Mouse (Mus musculus) hindbrain, embryonic 16.5 days (tissue): ENCODE results near the gene Fam189a1. TPM values are rescaled to one million over a fixed set of nuclear protein-coding genes. Genes with fewer than 3 reads are reported as not detected.

ENCODE experiments used
- ATAC-seq: fragments of 200-750 bp; cut with Nextera tagmentation; 2 replicates; pipeline ENCODE4 v1.8.0; 2017; ENCODE audit warnings: moderate TSS enrichment, moderate library complexity
- H3K27ac ChIP-seq: fragments of 300-500 bp; sonication (generic); 2 replicates; pipeline ENCODE4 v1.5.1; 2014; ENCODE audit warnings: low read depth, mild to moderate bottlenecking, control low read depth, low read length, moderate library complexity
- H3K27me3 ChIP-seq: fragments of 300-500 bp; sonication (generic); replicated peaks from 2 replicates; pipeline ENCODE4 v1.6.1; 2014; ENCODE audit warnings: low read length; ENCODE audit not compliant: control insufficient read depth, insufficient read depth
- H3K36me3 ChIP-seq: fragments of 300-500 bp; sonication (generic); 2 replicates; pipeline ENCODE4 v1.6.1; 2014; ENCODE audit warnings: mild to moderate bottlenecking, low read length, moderate library complexity, mixed read lengths; ENCODE audit not compliant: control insufficient read depth, insufficient read depth
- H3K4me1 ChIP-seq: fragments of 300-500 bp; sonication (generic); 2 replicates; pipeline ENCODE4 v1.6.1; 2014; ENCODE audit warnings: low read depth, low read length; ENCODE audit not compliant: control insufficient read depth, insufficient read depth
- H3K4me2 ChIP-seq: fragments of 300-500 bp; sonication (generic); 2 replicates; pipeline ENCODE4 v1.6.1; 2014; ENCODE audit warnings: mild to moderate bottlenecking, low read length, control low read depth, moderate library complexity
- H3K4me3 ChIP-seq: fragments of 300-500 bp; sonication (generic); 2 replicates; pipeline ENCODE4 v1.5.1; 2014; ENCODE audit warnings: mild to moderate bottlenecking, low read length, control low read depth, moderate library complexity
- H3K9ac ChIP-seq: fragments of 300-500 bp; sonication (generic); 2 replicates; pipeline ENCODE4 v1.6.1; 2014; ENCODE audit warnings: low read depth, mild to moderate bottlenecking, control low read depth, low read length, moderate library complexity
- H3K9me3 ChIP-seq: fragments of 300-500 bp; sonication (generic); 2 replicates; pipeline ENCODE4 v1.6.1; 2014; ENCODE audit warnings: mild to moderate bottlenecking, low read length, moderate library complexity; ENCODE audit not compliant: control insufficient read depth
- WGBS: fragments of 180-500 bp; shearing (Covaris S2); extraction: QIAGEN DNeasy Blood & Tissue Kit; methylation state at CpG from one replicate; pipeline ENCODE4 v1.1.7; 2014; 5-methylcytosine and 5-hydroxymethylcytosine counted together
- polyA plus RNA-seq: library from polyadenylated mRNA; unstranded; fragments of >200 nt; fragmentation: Nextera tagmentation; extraction: Ambion mirVana; gene quantifications from 2 replicates; pipeline ENCODE4 v1.2.1, GENCODE M21; 2015

Fam189a1 gene
- polyA plus RNA-seq, 1 experiment from 2014 or later: 7.9 TPM

DNA sequence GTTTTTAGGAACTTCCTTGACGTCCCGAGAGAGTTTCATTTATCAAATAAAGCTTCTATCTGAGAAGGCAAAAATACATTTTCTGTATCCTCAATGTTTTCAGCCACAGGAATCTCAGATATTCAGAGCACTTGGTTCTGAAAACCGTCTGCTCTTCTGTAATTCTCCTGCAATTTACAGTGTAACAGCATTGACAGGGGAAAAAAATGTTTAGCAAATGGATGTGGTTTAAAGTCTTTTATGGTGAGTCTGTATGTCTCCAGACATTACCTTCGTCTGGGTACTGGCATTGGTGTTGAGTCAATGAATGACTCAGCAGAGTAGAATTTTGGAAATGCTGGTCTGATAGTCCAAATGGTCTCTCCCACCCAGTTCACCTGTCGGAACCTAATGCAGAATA lies 249.4 kb downstream of the Fam189a1 start:
- Histone ChIP-seq H3K4me2 (no peak overlapping the region), H3K27ac (no peak overlapping the region), H3K4me1 (no peaks in the 10 kb centered on the region), H3K36me3 (no peaks in the 10 kb centered on the region), H3K9me3 (no peaks in the 10 kb centered on the region), H3K9ac (no peak overlapping the region), H3K4me3 (no peak overlapping the region), H3K27me3 (no peaks in the 10 kb centered on the region)
- 78% methylated on average over 5 of the region's 5 CpGs for WGBS
- no peak for ATAC-seq

DNA sequence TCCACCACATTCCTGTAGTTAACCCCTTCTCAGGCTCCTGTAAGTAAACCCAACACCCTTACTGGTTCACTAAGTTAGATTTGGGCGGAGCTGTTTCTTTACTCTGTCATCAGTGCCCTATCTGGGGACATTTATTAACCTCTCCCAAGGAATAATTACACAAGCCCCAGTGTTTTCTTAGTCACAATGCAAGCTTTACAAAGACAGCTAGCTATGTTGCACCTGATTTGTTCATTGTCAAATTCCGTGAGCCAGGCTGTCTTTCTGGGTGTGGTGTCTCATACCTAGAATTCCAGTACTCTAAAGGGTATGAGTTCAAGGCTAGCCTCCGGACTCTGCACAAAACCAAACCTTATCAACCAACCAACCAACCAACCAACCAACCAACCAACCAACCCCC lies 250.9 kb downstream of the Fam189a1 start:
- Histone ChIP-seq H3K27me3 (no peaks in the 10 kb centered on the region), H3K9ac (no peak overlapping the region), H3K4me3 (no peak overlapping the region), H3K4me2 (no peak overlapping the region), H3K4me1 (no peaks in the 10 kb centered on the region), H3K27ac (no peak overlapping the region), H3K36me3 (no peaks in the 10 kb centered on the region), H3K9me3 (no peaks in the 10 kb centered on the region)
- no peak for ATAC-seq
- 91% methylated on average over 3 of the region's 3 CpGs for WGBS

DNA sequence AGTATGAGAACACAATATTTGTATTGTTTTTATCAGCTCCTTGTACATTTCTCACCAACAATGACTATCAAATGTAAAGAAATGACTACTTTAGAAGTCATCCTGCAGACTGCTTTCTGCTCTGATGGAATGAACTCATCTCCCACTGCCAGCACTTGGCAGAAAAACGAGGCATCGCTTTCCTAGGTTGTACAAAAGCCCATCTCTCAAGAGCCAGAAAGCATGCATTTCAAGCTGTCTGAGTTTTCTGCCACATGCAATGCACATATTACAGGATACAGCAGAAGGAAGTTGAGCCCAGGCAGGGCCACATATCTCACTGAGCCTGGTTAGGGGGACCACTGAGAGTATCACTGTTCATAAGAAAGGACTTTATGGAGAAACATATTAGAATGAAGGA lies 256.1 kb downstream of the Fam189a1 start:
- WGBS: 68% methylated on average over 2 of the region's 2 CpGs
- no peak overlapping the region for H3K4me2 ChIP-seq

DNA sequence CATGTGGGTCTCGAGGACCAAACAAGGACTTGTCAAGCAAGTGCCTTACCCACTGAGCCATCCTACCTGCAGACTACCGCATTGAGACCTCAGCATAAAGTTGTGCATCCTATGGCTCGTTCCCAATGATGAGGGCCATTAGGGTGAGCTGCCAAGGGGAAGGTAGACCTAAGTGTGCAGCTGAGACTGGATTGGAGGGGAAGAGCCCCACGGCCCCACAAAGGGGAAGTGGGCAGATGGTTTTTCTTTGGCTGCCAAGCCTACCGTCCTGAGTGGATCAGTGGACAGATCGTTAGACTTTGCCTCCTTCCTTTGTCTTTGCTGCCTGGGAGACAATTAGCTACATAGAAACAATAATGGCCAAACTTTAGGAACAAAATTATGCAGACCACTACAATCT lies 259.8 kb downstream of the Fam189a1 start:
- Histone ChIP-seq H3K4me1 (no peaks in the 10 kb centered on the region), H3K27me3 (no peaks in the 10 kb centered on the region), H3K27ac (no peak overlapping the region), H3K4me2 (no peak overlapping the region), H3K36me3 (no peaks in the 10 kb centered on the region), H3K9me3 (no peaks in the 10 kb centered on the region), H3K4me3 (no peak overlapping the region), H3K9ac (no peak overlapping the region)
- 73% methylated on average over 6 of the region's 6 CpGs for WGBS
- no peak for ATAC-seq

More for the DNA sequence above, 256.1 kb downstream of the Fam189a1 start:
- H3K27me3 ChIP-seq: no peaks in the 10 kb centered on the region
- no peaks in the 10 kb centered on the region for H3K4me1 ChIP-seq
- H3K4me3 ChIP-seq: no peak overlapping the region
- no peak overlapping the region for H3K27ac ChIP-seq
- H3K9ac ChIP-seq: no peak overlapping the region
- H3K9me3 ChIP-seq: no peaks in the 10 kb centered on the region
- ATAC-seq: no peak
- no peaks in the 10 kb centered on the region for H3K36me3 ChIP-seq

DNA sequence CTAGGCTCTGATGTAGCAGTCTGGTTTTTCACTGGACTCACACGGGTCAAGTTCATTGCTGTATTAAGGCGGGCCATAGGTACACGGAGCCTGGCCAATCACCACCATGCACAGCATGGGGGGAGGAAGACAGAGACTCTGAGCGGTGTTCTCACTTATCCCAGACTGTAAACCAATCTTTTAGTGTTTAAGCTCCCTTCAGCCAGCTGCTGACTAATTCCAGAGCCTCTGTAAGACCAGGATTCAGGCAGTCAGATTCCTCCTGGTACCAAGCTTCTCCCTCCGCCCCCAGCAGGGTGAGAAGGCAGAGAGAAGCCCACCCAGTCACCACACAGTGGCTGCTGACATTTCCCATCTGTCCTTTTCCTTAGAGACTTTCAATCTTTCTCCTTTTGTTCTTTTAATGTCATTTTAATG lies 260.7 kb downstream of the Fam189a1 start:
- no peak overlapping the region for H3K9ac ChIP-seq
- no peaks in the 10 kb centered on the region for H3K27me3 ChIP-seq
- H3K4me2 ChIP-seq: no peak overlapping the region
- 50% methylated on average over 5 of the region's 5 CpGs for WGBS
- H3K9me3 ChIP-seq: no peaks in the 10 kb centered on the region
- H3K4me3 ChIP-seq: no peak overlapping the region
- peak overlapping the region; percentile 49; the same call in 1 of the 2 replicates for H3K27ac ChIP-seq
- ATAC-seq: peak; percentile 35; the same call in 1 of the 2 replicates
- H3K4me1 ChIP-seq: no peaks in the 10 kb centered on the region
- no peaks in the 10 kb centered on the region for H3K36me3 ChIP-seq

DNA sequence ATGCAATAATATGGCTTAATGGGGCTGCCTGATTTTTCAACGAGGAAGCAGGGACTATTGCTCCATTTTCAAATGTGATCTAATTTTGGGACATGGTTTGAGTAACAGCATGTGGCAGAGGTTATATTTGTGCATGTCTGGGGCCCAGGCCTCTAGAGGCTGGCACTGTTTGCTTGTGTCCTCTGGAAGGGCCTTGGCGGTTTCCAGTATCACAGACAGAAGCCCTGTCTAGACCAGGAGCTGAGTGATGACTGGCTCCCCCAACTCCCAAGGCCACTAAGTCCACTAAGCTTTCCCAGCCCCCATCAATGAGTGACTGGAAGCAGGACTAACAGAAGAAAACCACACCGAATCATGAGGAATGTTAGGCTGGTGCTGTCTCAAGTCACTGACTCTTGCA lies 265.2 kb downstream of the Fam189a1 start:
- Histone ChIP-seq H3K36me3 (no peaks in the 10 kb centered on the region), H3K27me3 (no peaks in the 10 kb centered on the region), H3K9ac (no peak overlapping the region), H3K27ac (no peak overlapping the region), H3K4me1 (no peaks in the 10 kb centered on the region), H3K9me3 (no peaks in the 10 kb centered on the region), H3K4me3 (no peak overlapping the region), H3K4me2 (no peak overlapping the region)
- ATAC-seq: no peak
- WGBS: 70% methylated on average over 3 of the region's 3 CpGs

DNA sequence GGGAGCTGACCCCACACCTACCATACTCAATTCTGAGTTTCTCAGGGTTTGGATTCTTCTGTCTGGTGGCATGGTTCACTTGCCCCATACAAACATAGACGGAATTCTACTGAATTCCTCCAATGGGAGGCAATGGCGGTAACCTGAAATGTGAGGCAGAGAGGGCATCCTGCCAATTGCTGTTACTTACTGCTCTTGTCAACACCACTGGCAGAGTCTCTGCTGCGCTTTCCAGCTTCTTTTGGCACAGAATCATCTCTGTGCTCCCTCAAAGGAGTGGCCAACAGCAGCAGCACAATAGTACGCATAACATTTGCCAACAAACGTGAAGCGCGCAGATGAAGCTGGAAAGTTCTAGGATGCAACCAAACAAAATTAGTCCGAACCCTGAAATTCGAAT lies 266.5 kb downstream of the Fam189a1 start:
- no peaks in the 10 kb centered on the region; the same call in 1 of the 2 replicates for H3K4me1 ChIP-seq
- 63% methylated on average over 9 of the region's 9 CpGs for WGBS
- H3K4me3 ChIP-seq: no peak overlapping the region
- no peak overlapping the region for H3K4me2 ChIP-seq
- peak; percentile 63 for ATAC-seq
- H3K27ac ChIP-seq: no peak overlapping the region
- H3K36me3 ChIP-seq: no peaks in the 10 kb centered on the region
- no peak overlapping the region for H3K9ac ChIP-seq
- no peaks in the 10 kb centered on the region for H3K27me3 ChIP-seq
- no peaks in the 10 kb centered on the region for H3K9me3 ChIP-seq

DNA sequence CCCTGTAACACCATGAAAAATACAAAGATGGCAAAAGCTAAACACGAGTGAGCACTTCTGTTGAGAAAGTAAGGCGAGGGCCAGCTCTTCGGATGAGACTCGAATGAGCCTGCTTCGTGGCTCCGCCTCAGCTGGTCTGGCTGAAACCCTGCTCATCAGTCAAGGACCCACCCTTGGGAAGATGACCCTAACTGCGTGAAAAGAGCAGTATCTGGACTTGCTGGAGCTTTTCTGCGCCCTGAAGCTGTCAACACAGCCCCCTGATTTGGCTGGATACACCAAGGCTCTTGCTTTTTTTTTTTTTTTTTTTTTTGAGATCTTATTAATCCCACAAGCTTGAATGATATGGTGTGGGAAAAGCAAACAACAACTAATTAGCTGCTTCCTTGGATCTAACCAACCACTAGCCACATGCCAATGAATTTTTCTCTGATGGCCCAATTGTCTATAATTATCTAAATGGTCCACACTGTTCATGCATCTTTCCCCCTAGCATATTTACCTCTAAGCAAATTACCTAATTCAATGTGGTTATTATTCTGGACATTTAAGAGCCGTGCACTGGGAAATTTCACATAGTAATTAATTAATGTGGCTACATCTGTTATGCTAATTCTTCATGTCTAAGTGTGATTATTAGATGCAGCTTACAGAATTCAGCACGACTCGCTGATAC lies 272.0 kb downstream of the Fam189a1 start:
- no peak overlapping the region for H3K9ac ChIP-seq
- 51% methylated on average over 11 of the region's 11 CpGs for WGBS
- H3K27me3 ChIP-seq: no peaks in the 10 kb centered on the region
- peak; percentile 46; the same call in 1 of the 2 replicates for ATAC-seq
- H3K4me3 ChIP-seq: no peak overlapping the region
- no peak overlapping the region for H3K27ac ChIP-seq
- H3K36me3 ChIP-seq: no peaks in the 10 kb centered on the region
- no peak overlapping the region for H3K4me2 ChIP-seq
- no peaks in the 10 kb centered on the region for H3K9me3 ChIP-seq
- H3K4me1 ChIP-seq: no peaks in the 10 kb centered on the region; the same call in none of the 2 replicates

DNA sequence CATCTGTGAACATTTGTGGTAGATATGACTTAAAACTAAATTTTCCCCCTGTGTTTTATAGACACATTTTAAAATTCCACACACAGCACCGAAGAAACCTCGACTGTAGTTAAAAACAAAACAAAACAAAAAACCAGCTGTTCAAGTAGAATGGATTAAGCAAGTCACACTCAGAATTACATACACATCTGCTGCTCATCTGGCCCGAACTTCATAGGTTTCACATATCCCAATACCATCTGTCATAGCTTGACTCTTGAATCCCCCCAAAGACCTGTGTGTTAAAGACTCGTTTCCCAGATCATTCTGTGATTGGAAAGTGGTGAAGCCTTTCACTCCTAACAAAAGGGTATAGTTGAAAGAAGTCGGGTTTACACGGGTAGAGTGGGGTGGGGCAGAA lies 274.1 kb downstream of the Fam189a1 start:
- H3K36me3 ChIP-seq: no peaks in the 10 kb centered on the region
- no peak overlapping the region for H3K9ac ChIP-seq
- H3K4me2 ChIP-seq: no peak overlapping the region
- H3K9me3 ChIP-seq: no peaks in the 10 kb centered on the region
- H3K4me1 ChIP-seq: no peaks in the 10 kb centered on the region; the same call in none of the 2 replicates
- WGBS: 65% methylated on average over 6 of the region's 6 CpGs
- H3K27ac ChIP-seq: no peak overlapping the region
- no peak overlapping the region for H3K4me3 ChIP-seq
- no peak for ATAC-seq
- no peaks in the 10 kb centered on the region for H3K27me3 ChIP-seq
